ENCODE assay signal across 8 mouse cellular contexts in genomic region chr8:84997649-84998295, GRCm38 (mm10). TPM values are rescaled to one million over a fixed set of nuclear protein-coding genes. Genes with fewer than 3 reads are reported as not detected.
DNase-seq lines count a peak whose midpoint lies in the region; ATAC-seq lines count a peak whose summit lies in the region.

No protein-coding gene starts in this region.

- 4% methylated on average over 19 of the region's 19 CpGs for WGBS in hindbrain, embryonic 15.5 days

- peaks cover 4% of the 10 kb centered on the region; the same call in 1 of the 2 replicates for H3K36me3 ChIP-seq in hindbrain, embryonic 15.5 days

- peak; percentile 95 for DNase-seq in WW6 (ENCODE audit: low read depth, low spot score)
- peak; percentile 96 to 98 for DNase-seq in cerebellum, postnatal 25 days
- DNase-seq in frontal cortex, postnatal 36 days (ENCODE audit: low spot score in 2 of 2), result peak; percentile 92 to 94
- DNase-seq in left cerebral cortex, adult 8-10 months (ENCODE audit: low spot score in 2 of 2), result peak; percentile 72 to 80
- DNase-seq in right cerebral cortex, postnatal 36 days (ENCODE audit: low spot score in 2 of 2), result peak; percentile 85 to 89
- DNase-seq in yolk sac, embryonic 10.5 days (ENCODE audit: low spot score), result peak; percentile 73

- no peaks in the 10 kb centered on the region for H3K9me3 ChIP-seq in hindbrain, embryonic 15.5 days

- no peak overlapping the region for H3K27ac ChIP-seq in hindbrain, embryonic 15.5 days (replicated peaks)

- peaks cover 5% of the 10 kb centered on the region; the same call in 1 of the 2 replicates for H3K27me3 ChIP-seq in hindbrain, embryonic 15.5 days

- H3K4me2 ChIP-seq in hindbrain, embryonic 15.5 days, result peak overlapping the region; percentile 29

- peak; percentile 84 for ATAC-seq in hindbrain, embryonic 15.5 days (ENCODE audit: low FRiP score, low read depth)
- peak; percentile 100 for ATAC-seq in megakaryocyte progenitor cell, adult 5-6 weeks (replicated peaks; ENCODE audit: poor library complexity)

- H3K4me3 ChIP-seq in hindbrain, embryonic 15.5 days, result no peak overlapping the region

- no peak overlapping the region for H3K9ac ChIP-seq in hindbrain, embryonic 15.5 days

- peaks cover 11% of the 10 kb centered on the region for H3K4me1 ChIP-seq in hindbrain, embryonic 15.5 days (replicated peaks)

RNA-seq across cellular contexts. Expression of gene Hook2, which starts 7.4 kb away (rescaled TPM):
- polyA plus RNA-seq in hindbrain, embryonic 15.5 days (2015; fragmentation: Nextera tagmentation; extraction: Ambion mirVana), result 34.0 and 37.3 TPM in 2 replicates
- total RNA-seq in left cerebral cortex, adult 8-10 months (2022), result 10 to 100 TPM in 2 of 4 experiments, 1 to 10 TPM in 2; 9.0 to 13.0 (median 10.3) TPM
- total RNA-seq in megakaryocyte progenitor cell, adult 5-6 weeks (2015), result 1.9 and 3.8 TPM in 2 replicates
- total RNA-seq in megakaryocyte progenitor cell, adult 5-6 weeks (2017), result 7.2 and 8.5 TPM in 2 replicates

RNA-seq across cellular contexts. Expression of gene Best2, which starts 16.6 kb away (rescaled TPM):
- 0.08 TPM in 1 of 2 replicates, not detected in the other for polyA plus RNA-seq in hindbrain, embryonic 15.5 days (2015; fragmentation: Nextera tagmentation; extraction: Ambion mirVana)
- not detected for total RNA-seq in left cerebral cortex, adult 8-10 months (2022)
- total RNA-seq in megakaryocyte progenitor cell, adult 5-6 weeks (2015), result not detected in 2 replicates
- total RNA-seq in megakaryocyte progenitor cell, adult 5-6 weeks (2017), result not detected in 2 replicates

RNA-seq across cellular contexts. Expression of gene Junb, which starts 19.3 kb away (rescaled TPM):
- 6.3 and 6.8 TPM in 2 replicates for polyA plus RNA-seq in hindbrain, embryonic 15.5 days (2015; fragmentation: Nextera tagmentation; extraction: Ambion mirVana)
- 10 to 100 TPM; 39.3 to 88.9 (median 65.7) TPM for total RNA-seq in left cerebral cortex, adult 8-10 months (2022)
- 14.7 and 26.1 TPM in 2 replicates for total RNA-seq in megakaryocyte progenitor cell, adult 5-6 weeks (2015)
- 38.9 and 57.5 TPM in 2 replicates for total RNA-seq in megakaryocyte progenitor cell, adult 5-6 weeks (2017)

RNA-seq across cellular contexts. Expression of gene Asna1, which starts 27.3 kb away (rescaled TPM):
- polyA plus RNA-seq in hindbrain, embryonic 15.5 days (2015; fragmentation: Nextera tagmentation; extraction: Ambion mirVana), result 148 and 159 TPM in 2 replicates
- total RNA-seq in left cerebral cortex, adult 8-10 months (2022), result 100 to 1,000 TPM; 126 to 130 (median 127) TPM
- total RNA-seq in megakaryocyte progenitor cell, adult 5-6 weeks (2015), result 68.4 and 69.0 TPM in 2 replicates
- 78.2 and 83.7 TPM in 2 replicates for total RNA-seq in megakaryocyte progenitor cell, adult 5-6 weeks (2017)

RNA-seq across cellular contexts. Expression of gene Rnaseh2a, which starts 28.2 kb away (rescaled TPM):
- polyA plus RNA-seq in hindbrain, embryonic 15.5 days (2015; fragmentation: Nextera tagmentation; extraction: Ambion mirVana), result 54.2 and 59.8 TPM in 2 replicates
- 10 to 100 TPM; 45.9 to 60.0 (median 49.6) TPM for total RNA-seq in left cerebral cortex, adult 8-10 months (2022)
- total RNA-seq in megakaryocyte progenitor cell, adult 5-6 weeks (2015), result 136 and 178 TPM in 2 replicates
- 109 and 162 TPM in 2 replicates for total RNA-seq in megakaryocyte progenitor cell, adult 5-6 weeks (2017)
